Mouse (Mus musculus) heart, adult 9 months (tissue): Measurements from ENCODE around the gene Ago3.

ENCODE experiments used
- DNase-seq, 2 experiments: peaks; one replicate each; pipeline ENCODE4 v3.0.0; 2022; ENCODE audit warnings: low spot score in 2 of 2

Ago3 gene

GRCm38 (mm10) chr4:126423866-126424265 lies 5.5 kb downstream of the Ago3 start:
- no peak for DNase-seq

GRCm38 (mm10) chr4:126415707-126416106 lies 13.6 kb downstream of the Ago3 start:
- DNase-seq: no peak

GRCm38 (mm10) chr4:126412526-126412925 lies 16.8 kb downstream of the Ago3 start:
- no peak for DNase-seq

DNA sequence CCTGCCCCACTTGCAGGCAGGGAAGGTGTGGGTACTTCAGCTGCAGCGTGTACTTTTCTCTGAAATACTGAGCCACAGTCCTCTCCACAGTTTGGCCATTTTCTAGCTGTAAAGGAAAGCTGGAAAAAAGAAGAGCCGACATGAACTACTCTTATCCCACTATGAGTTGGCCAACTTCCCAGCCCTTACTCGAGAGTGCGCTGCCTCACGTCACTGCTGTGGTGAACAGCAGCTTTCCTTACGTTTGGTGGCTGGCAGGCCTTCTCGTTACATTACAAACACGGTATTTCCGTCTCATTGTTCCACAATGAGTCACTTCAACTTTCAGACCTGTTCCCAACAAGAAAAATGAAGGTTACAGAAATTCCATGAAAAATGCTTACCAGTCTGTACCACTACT lies 57.9 kb downstream of the Ago3 start:
- peak in 1 of 2 experiments; percentile 1 for DNase-seq

DNA sequence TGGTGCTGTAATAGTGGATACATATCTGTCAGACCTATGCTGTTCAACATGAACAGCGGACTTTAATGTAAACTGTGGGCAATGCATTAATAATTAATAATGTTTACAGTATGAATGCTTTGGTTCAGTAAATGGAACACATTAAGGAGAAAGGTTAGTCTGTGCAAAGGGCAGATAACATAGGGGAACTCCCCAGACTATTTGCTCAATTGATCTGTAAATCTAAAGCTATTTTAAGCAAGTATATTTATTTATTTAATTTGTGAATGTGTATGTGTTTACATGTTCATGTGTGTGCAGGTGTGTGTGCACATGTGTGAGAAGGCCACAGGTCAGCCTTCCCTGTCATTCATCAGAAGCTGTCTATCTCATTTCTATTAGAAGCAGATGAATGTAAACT lies 69.3 kb downstream of the Ago3 start:
- DNase-seq: no peak

DNA sequence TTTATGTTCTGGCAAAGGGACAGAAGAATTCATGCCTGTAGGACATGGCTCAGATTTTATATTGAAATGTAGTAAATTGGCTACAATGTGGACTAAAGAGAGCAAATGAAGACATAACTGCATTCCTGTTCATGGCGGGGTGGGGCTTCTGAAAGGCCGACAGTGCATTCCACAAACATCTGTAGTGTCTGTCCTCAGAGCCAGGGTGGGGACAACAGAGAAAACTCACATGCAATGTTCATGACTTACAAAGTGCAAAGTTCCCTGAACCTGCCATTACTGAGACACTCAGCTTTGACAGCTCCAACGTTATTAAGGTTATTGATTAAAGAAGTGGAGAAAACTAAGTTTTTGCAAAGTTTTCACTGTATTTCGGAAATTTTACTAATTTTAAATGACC lies 85.9 kb downstream of the Ago3 start:
- DNase-seq: no peak

DNA sequence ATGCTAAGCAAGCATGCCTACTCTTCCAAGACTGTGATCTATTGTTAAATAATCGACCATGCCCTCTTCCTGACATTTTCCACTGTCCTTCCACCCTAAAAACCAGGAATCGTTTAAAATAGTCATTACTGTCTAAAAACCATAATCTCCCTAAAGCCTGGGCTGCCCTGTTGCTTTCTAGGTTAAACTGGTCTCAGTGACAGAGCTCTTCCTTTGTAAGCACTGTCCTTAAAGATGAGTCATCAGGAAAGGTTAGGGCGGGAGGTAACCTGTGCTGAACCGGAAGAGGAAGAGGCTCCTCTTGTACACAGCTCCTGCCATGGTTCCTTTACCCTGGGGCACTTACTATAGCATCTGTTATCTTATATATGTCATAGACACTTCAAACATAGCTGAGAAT lies 89.9 kb downstream of the Ago3 start:
- no peak for DNase-seq

GRCm38 (mm10) chr4:126332358-126332757 lies 97.0 kb downstream of the Ago3 start:
- no peak for DNase-seq

- DNase-seq: no peak
Measured at GRCm38 (mm10) chr4:126331751-126332150, 97.6 kb downstream of the Ago3 start.

DNA sequence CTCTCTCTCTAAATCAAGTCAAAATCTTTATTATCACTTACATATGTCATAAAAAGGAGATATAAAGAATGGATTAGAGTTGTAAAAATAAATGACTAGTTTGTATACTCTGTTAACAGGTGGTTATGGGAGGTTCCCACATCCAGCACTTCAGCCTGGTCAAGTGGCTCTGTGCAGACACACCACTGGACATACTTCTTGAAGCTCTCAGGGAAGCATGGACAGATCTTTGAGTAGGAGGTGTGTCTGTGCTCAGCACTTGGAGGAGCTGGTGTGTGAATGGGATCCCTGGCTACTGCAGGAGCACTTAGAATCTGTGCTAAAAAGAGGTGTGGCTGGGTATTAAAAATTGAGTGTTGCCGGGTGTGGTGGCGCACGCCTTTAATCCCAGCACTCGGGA lies 99.1 kb downstream of the Ago3 start:
- no peak for DNase-seq

DNA sequence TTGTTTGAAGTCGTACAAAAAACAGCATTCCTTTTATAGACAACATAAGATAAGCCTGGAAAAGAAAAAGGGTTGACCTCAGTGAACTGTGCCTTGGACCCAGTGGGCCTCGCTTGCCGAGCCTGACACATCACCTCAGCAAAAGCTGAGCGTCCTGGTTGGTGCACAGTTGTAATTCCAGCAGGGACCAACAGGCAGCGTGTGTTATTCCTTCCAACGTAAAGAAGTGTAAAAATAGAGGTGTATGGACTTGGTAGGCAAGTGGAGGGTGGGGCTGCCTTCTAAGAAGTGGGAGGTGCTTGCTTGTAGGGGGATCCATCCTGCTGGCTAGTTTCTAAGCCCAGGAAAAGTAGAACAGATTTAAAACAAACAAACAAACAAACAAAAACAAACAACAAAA lies 103.3 kb downstream of the Ago3 start:
- no peak for DNase-seq

DNA sequence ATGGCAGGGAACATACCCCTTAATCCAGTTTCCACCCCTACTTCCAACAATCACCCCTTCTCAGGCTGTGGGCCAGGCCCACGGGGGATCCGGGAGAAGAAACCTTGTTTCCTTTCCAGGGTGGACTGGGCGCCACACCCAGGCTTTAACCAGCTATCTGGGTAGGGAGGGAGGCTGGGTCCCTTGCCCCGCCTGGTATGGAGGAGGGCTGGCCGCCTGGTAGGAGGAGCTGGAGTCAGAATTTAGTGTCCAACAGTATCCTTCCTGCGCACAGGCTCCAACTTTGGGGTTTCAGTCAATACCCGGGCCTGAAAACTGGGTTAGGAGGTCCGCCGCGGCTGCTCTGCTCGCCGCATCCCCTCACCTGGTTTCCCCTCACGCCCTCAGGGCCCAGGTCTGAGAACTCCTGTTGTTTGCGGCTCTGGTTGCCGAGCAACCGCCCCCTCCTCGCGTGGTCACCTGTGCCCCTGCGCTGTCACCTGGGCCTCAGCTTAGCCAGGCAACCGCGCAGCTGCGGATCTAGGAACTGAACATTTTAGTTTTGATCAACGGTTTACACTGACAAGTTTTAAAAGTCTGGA lies 104.0 kb downstream of the Ago3 start, which contains the start of gene Tekt2:
Gene Tekt2, minus strand, starts transcription at position 408 of the 581 bp plus-strand sequence.
- DNase-seq: no peak

- DNase-seq: no peak
Measured at GRCm38 (mm10) chr4:126324861-126325260, 104.5 kb downstream of the Ago3 start.

- DNase-seq: no peak
Measured at GRCm38 (mm10) chr4:126322646-126323045, 106.7 kb downstream of the Ago3 start.

DNA sequence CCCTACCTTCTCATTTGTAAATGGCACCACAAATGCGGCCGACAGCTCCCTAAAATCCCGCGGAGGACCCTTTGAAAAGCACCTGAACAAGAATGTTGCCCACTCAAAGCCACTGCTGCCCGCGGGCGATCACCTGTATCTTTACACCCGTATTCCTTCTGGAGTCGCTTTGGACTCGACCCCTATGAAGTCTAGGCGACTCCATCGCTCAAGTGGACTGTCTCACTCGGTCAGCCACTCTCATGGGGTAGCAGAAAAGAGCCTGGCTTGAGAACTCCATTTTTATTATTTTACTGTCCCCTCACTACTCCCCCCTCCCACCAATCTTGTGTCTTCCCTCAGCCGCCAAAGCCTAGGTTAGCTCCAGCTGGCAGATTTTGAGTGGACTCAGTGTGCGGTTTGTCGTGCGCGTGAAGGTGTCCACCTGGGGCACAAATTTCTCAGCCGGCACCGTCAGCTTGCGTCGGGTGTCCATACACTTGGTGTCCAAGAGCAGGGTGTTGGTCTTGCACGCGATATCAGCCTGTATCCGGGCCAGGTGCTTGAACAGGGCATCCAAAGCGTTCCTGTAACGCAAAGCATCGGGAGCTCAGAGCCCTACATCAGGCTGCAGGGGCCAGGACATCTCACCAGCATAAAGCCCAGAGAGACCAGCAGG lies 107.4 kb downstream of the Ago3 start:
- DNase-seq: no peak

GRCm38 (mm10) chr4:126321111-126321853 lies 108.1 kb downstream of the Ago3 start, which contains the start of gene Adprhl2:
Gene Adprhl2, minus strand, starts transcription at chr4:126321703.
- DNase-seq: peak; percentile 89 to 95

DNA sequence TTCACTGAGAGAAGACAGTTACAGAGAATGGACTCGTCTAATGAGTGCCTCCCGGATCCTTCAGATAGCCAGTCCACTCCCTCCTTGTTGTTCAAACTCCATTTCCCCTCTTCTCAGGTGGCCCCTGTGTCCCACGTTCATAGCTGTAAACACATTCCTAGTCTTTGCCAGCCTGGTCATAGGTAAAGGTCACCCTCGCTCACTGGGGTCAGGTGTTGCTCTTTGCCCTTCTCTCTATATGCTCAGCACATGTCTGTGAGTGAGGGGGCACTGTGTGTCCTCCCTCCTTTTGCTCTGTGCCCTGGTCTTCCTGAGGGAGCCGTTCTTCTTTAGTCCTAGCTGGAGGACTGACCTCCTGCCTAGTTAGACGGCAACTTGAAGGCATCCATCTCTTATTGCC lies 109.5 kb downstream of the Ago3 start:
- no peak for DNase-seq

DNA sequence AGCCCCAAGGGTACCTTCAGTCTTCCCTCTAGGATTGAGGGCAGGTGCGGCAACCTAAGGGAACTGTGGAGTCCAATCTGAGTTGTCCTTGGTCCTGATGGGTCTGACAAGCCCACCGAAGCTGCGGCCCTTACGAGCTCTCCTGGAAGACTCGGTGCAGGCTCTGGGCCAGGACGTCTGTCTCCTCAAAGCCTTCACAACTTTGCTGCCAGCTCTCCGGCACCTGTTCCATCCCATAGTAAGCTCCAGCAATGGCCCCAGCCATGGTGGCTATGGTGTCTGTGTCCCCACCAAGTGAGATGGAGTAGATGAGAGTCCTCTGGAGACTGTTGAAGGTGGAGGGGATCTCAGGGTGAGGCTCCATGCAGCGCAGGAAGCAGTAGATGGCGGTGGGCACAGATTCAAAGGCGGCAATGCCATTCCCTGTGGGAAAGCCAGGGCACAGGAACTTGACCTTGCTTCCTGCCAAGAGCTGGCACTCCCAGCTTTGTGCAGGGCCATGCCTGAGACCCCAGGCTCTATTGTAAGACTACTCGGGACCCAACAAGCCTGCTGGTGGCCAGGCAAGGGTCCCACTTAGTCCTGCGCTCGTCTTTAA lies 112.8 kb downstream of the Ago3 start:
- no peak for DNase-seq

- no peak for DNase-seq
Measured at GRCm38 (mm10) chr4:126315931-126316330, 113.4 kb downstream of the Ago3 start.

GRCm38 (mm10) chr4:126314393-126314792 lies 115.0 kb downstream of the Ago3 start:
- no peak for DNase-seq

GRCm38 (mm10) chr4:126313202-126313601 lies 116.2 kb downstream of the Ago3 start:
- no peak for DNase-seq

DNA sequence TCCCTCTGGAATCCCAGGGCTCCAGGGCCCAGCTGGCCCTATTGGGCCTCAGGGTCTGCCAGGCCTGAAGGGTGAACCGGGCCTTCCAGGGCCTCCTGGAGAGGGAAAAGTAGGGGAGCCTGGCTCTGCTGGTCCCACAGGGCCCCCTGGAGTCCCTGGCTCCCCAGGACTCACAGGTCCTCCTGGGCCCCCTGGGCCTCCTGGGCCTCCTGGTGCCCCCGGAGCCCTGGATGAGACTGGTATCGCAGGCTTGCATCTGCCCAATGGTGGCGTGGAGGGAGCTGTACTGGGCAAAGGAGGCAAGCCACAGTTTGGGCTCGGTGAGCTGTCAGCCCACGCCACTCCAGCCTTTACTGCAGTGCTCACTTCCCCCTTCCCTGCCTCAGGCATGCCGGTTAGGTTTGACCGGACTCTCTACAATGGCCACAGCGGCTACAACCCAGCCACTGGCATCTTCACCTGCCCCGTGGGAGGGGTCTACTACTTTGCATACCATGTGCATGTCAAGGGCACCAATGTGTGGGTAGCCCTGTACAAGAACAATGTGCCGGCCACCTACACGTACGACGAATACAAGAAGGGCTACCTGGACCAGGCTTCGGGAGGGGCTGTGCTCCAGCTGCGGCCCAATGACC lies 117.7 kb downstream of the Ago3 start:
- no peak for DNase-seq
